Mouse (Mus musculus): ENCODE results near the gene Elavl2.

DNA sequence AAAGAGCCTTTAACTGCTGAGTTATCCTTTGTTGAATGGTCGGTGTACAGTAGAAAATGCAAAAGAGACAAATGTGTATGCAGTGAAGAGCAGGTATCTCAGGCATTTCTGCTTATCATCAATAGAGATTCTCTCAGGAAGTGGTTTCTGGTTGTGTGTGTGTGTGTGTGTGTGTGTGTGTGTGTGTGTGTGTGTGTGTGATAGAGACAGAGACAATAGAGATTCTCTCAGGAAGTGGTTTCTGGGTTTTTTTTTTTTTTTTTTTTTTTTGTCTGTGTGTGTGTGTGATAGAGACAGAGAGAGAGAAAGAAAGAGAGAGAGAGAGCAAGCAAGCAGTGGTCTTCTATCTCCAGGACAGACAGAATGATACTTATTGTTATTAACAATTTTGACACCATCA is 15.0 kb upstream of the Elavl2 start:
- TF ChIP-seq POLR2A (IDR thresholded peaks at IDR 0.05; ENCODE audit: low read depth, low read length) (no peak), CTCF (IDR thresholded peaks at IDR 0.05; ENCODE audit: extremely low read depth, insufficient read depth, insufficient read length, insufficient replicate concordance) (no peak)

All from spleen, adult 2 months (tissue).